Mouse (Mus musculus): ENCODE measurements around the gene Wdfy1. TPM values are rescaled to one million over a fixed set of nuclear protein-coding genes. Genes with fewer than 3 reads are reported as not detected.
A peak's percentile ranks its signal among the peaks of the same experiment; 100 is the strongest.

Gene Wdfy1
- polyA plus RNA-seq, 1 experiment from 2014 or later, result 25.3 TPM

GRCm38 (mm10) chr1:79760656-79761055, 15.3 kb downstream of the Wdfy1 start:
- H3K4me3 ChIP-seq, result peak overlapping the region; percentile 87
- peaks cover 34% of the 10 kb centered on the region for H3K4me1 ChIP-seq (replicated peaks)
- H3K27ac ChIP-seq (ENCODE audit: poor library complexity, severe bottlenecking), result no peak overlapping the region
- H3K36me3 ChIP-seq, result no peaks in the 10 kb centered on the region
- H3K4me2 ChIP-seq, result peak overlapping the region; percentile 94
- H3K9ac ChIP-seq, result peak overlapping the region; percentile 93
- peak; percentile 15; the same call in 1 of the 2 replicates for ATAC-seq (ENCODE audit: insufficient number of reproducible peaks, low FRiP score)
- H3K27me3 ChIP-seq (replicated peaks), result no peaks in the 10 kb centered on the region
- 11% methylated on average over 11 of the region's 11 CpGs for WGBS
- no peaks in the 10 kb centered on the region for H3K9me3 ChIP-seq (replicated peaks)

GRCm38 (mm10) chr1:79759436-79759972, 16.4 kb downstream of the Wdfy1 start:
- H3K9ac ChIP-seq, result no peak overlapping the region
- no peak overlapping the region for H3K4me3 ChIP-seq
- no peak overlapping the region; the same call in 1 of the 2 replicates for H3K4me2 ChIP-seq
- WGBS, result 80% methylated on average over 5 of the region's 5 CpGs
- H3K36me3 ChIP-seq, result no peaks in the 10 kb centered on the region
- no peaks in the 10 kb centered on the region for H3K9me3 ChIP-seq (replicated peaks)
- no peak for ATAC-seq (ENCODE audit: insufficient number of reproducible peaks, low FRiP score)
- H3K27ac ChIP-seq (ENCODE audit: poor library complexity, severe bottlenecking), result no peak overlapping the region
- H3K4me1 ChIP-seq (replicated peaks), result peaks cover 37% of the 10 kb centered on the region
- H3K27me3 ChIP-seq (replicated peaks), result no peaks in the 10 kb centered on the region

GRCm38 (mm10) chr1:79759006-79759405, 16.9 kb downstream of the Wdfy1 start:
- ATAC-seq (ENCODE audit: insufficient number of reproducible peaks, low FRiP score), result no peak
- no peaks in the 10 kb centered on the region for H3K36me3 ChIP-seq
- no peak overlapping the region for H3K4me2 ChIP-seq
- H3K4me1 ChIP-seq (replicated peaks), result peaks cover 37% of the 10 kb centered on the region
- no peaks in the 10 kb centered on the region for H3K9me3 ChIP-seq (replicated peaks)
- H3K9ac ChIP-seq, result no peak overlapping the region
- H3K4me3 ChIP-seq, result no peak overlapping the region
- no peak overlapping the region for H3K27ac ChIP-seq (ENCODE audit: poor library complexity, severe bottlenecking)
- WGBS, result 70% methylated on average over 2 of the region's 2 CpGs
- H3K27me3 ChIP-seq (replicated peaks), result no peaks in the 10 kb centered on the region

- H3K9ac ChIP-seq, result no peak overlapping the region
- no peaks in the 10 kb centered on the region for H3K27me3 ChIP-seq (replicated peaks)
- no peaks in the 10 kb centered on the region for H3K9me3 ChIP-seq (replicated peaks)
- H3K4me1 ChIP-seq (replicated peaks), result peaks cover 31% of the 10 kb centered on the region
- 0 out of 2 replicates have a peak overlapping the region, but pooled peaks have one; percentile 30 for H3K27ac ChIP-seq (ENCODE audit: poor library complexity, severe bottlenecking)
- H3K4me2 ChIP-seq, result no peak overlapping the region
- H3K4me3 ChIP-seq, result no peak overlapping the region
- no peaks in the 10 kb centered on the region for H3K36me3 ChIP-seq
- 75% methylated on average over 4 of the region's 4 CpGs for WGBS
- no peak for ATAC-seq (ENCODE audit: insufficient number of reproducible peaks, low FRiP score)
These were observed 18.3 kb downstream of the Wdfy1 start for GRCm38 (mm10) chr1:79757597-79757996.

- Histone ChIP-seq H3K9me3 (replicated peaks) (no peaks in the 10 kb centered on the region), H3K4me3 (no peak overlapping the region), H3K4me1 (replicated peaks) (peaks cover 31% of the 10 kb centered on the region), H3K27ac (ENCODE audit: poor library complexity, severe bottlenecking) (peak overlapping the region; percentile 30; the same call in 1 of the 2 replicates), H3K36me3 (no peaks in the 10 kb centered on the region), H3K9ac (no peak overlapping the region), H3K27me3 (replicated peaks) (no peaks in the 10 kb centered on the region), H3K4me2 (no peak overlapping the region)
- ATAC-seq (ENCODE audit: insufficient number of reproducible peaks, low FRiP score), result no peak
- WGBS, result 61% methylated on average over 7 of the region's 7 CpGs
These were observed 18.8 kb downstream of the Wdfy1 start for GRCm38 (mm10) chr1:79757161-79757560.

- 86% methylated on average over 5 of the region's 5 CpGs for WGBS
- Histone ChIP-seq H3K4me3 (no peak overlapping the region), H3K27me3 (replicated peaks) (no peaks in the 10 kb centered on the region), H3K4me2 (no peak overlapping the region), H3K4me1 (replicated peaks) (peaks cover 36% of the 10 kb centered on the region), H3K27ac (ENCODE audit: poor library complexity, severe bottlenecking) (no peak overlapping the region), H3K36me3 (no peaks in the 10 kb centered on the region), H3K9ac (no peak overlapping the region), H3K9me3 (replicated peaks) (no peaks in the 10 kb centered on the region)
- no peak for ATAC-seq (ENCODE audit: insufficient number of reproducible peaks, low FRiP score)
These were observed 19.5 kb downstream of the Wdfy1 start for GRCm38 (mm10) chr1:79756417-79756816.

GRCm38 (mm10) chr1:79755376-79755775, 20.6 kb downstream of the Wdfy1 start:
- Histone ChIP-seq H3K4me2 (no peak overlapping the region), H3K9me3 (replicated peaks) (no peaks in the 10 kb centered on the region), H3K4me1 (replicated peaks) (peaks cover 33% of the 10 kb centered on the region), H3K27ac (ENCODE audit: poor library complexity, severe bottlenecking) (no peak overlapping the region), H3K4me3 (no peak overlapping the region), H3K9ac (no peak overlapping the region), H3K27me3 (replicated peaks) (no peaks in the 10 kb centered on the region), H3K36me3 (no peaks in the 10 kb centered on the region)
- WGBS, result 30% methylated on average over 2 of the region's 2 CpGs
- ATAC-seq (ENCODE audit: insufficient number of reproducible peaks, low FRiP score), result no peak

- ATAC-seq (ENCODE audit: insufficient number of reproducible peaks, low FRiP score), result no peak
- WGBS, result 84% methylated on average over 3 of the region's 3 CpGs
- no peak overlapping the region for H3K4me3 ChIP-seq
- H3K27me3 ChIP-seq (replicated peaks), result no peaks in the 10 kb centered on the region
- no peak overlapping the region for H3K4me2 ChIP-seq
- no peaks in the 10 kb centered on the region for H3K9me3 ChIP-seq (replicated peaks)
- H3K9ac ChIP-seq, result no peak overlapping the region
- H3K4me1 ChIP-seq (replicated peaks), result peaks cover 31% of the 10 kb centered on the region
- H3K36me3 ChIP-seq, result no peaks in the 10 kb centered on the region
- no peak overlapping the region for H3K27ac ChIP-seq (ENCODE audit: poor library complexity, severe bottlenecking)
These were observed 21.0 kb downstream of the Wdfy1 start for GRCm38 (mm10) chr1:79754936-79755335.

GRCm38 (mm10) chr1:79753456-79753855, 22.5 kb downstream of the Wdfy1 start:
- H3K4me2 ChIP-seq, result no peak overlapping the region
- no peaks in the 10 kb centered on the region for H3K27me3 ChIP-seq (replicated peaks)
- WGBS, result 81% methylated on average over 3 of the region's 3 CpGs
- H3K9ac ChIP-seq, result no peak overlapping the region
- no peak overlapping the region for H3K4me3 ChIP-seq
- no peak for ATAC-seq (ENCODE audit: insufficient number of reproducible peaks, low FRiP score)
- peaks cover 36% of the 10 kb centered on the region for H3K4me1 ChIP-seq (replicated peaks)
- no peaks in the 10 kb centered on the region for H3K9me3 ChIP-seq (replicated peaks)
- H3K36me3 ChIP-seq, result no peaks in the 10 kb centered on the region
- H3K27ac ChIP-seq (ENCODE audit: poor library complexity, severe bottlenecking), result no peak overlapping the region

- no peaks in the 10 kb centered on the region for H3K27me3 ChIP-seq (replicated peaks)
- 78% methylated on average over 4 of the region's 4 CpGs for WGBS
- peaks cover 36% of the 10 kb centered on the region for H3K4me1 ChIP-seq (replicated peaks)
- no peak for ATAC-seq (ENCODE audit: insufficient number of reproducible peaks, low FRiP score)
- H3K9me3 ChIP-seq (replicated peaks), result no peaks in the 10 kb centered on the region
- H3K4me3 ChIP-seq, result no peak overlapping the region
- H3K36me3 ChIP-seq, result no peaks in the 10 kb centered on the region
- no peak overlapping the region for H3K27ac ChIP-seq (ENCODE audit: poor library complexity, severe bottlenecking)
- H3K9ac ChIP-seq, result no peak overlapping the region
- H3K4me2 ChIP-seq, result no peak overlapping the region
These were observed 23.1 kb downstream of the Wdfy1 start for GRCm38 (mm10) chr1:79752714-79753340.

GRCm38 (mm10) chr1:79752015-79752695, 23.8 kb downstream of the Wdfy1 start:
- H3K27ac ChIP-seq (ENCODE audit: poor library complexity, severe bottlenecking), result peak overlapping the region; percentile 69; the same call in 1 of the 2 replicates
- 71% methylated on average over 7 of the region's 7 CpGs for WGBS
- no peak overlapping the region for H3K4me3 ChIP-seq

More at GRCm38 (mm10) chr1:79752015-79752695, 23.8 kb downstream of the Wdfy1 start:
- no peak for ATAC-seq (ENCODE audit: insufficient number of reproducible peaks, low FRiP score)
- peaks cover 32% of the 10 kb centered on the region for H3K4me1 ChIP-seq (replicated peaks)
- H3K4me2 ChIP-seq, result no peak overlapping the region
- no peaks in the 10 kb centered on the region for H3K9me3 ChIP-seq (replicated peaks)
- H3K9ac ChIP-seq, result no peak overlapping the region
- H3K27me3 ChIP-seq (replicated peaks), result no peaks in the 10 kb centered on the region
- H3K36me3 ChIP-seq, result no peaks in the 10 kb centered on the region
